Mouse (Mus musculus) forebrain, embryonic 11.5 days (tissue): ENCODE results near the gene Pnpla8. TPM values are rescaled to one million over a fixed set of nuclear protein-coding genes. Genes with fewer than 3 reads are reported as not detected.
"Not testable (repeated sequence)": the region's sequence is repeated elsewhere in the genome, so short reads cannot be mapped to it uniquely, and the experiment has no call there.

ENCODE experiments used
- ATAC-seq: fragments of 200-750 bp; cut with Nextera tagmentation; replicated peaks from 2 replicates; pipeline ENCODE4 v1.8.0; 2017; ENCODE audit warnings: moderate TSS enrichment; ENCODE audit not compliant: low FRiP score
- DNase-seq: peaks from one replicate; pipeline ENCODE4 v3.0.0-alpha.2; 2017; ENCODE audit warnings: low spot score
- H3K27ac ChIP-seq: fragments of 300-500 bp; sonication (generic); 2 replicates; pipeline ENCODE4 v1.5.1; 2014; ENCODE audit warnings: low read depth, low read length
- H3K27me3 ChIP-seq: fragments of 300-500 bp; sonication (generic); 2 replicates; pipeline ENCODE4 v1.6.1; 2014; ENCODE audit warnings: mild to moderate bottlenecking, low read length, mixed read lengths; ENCODE audit not compliant: control insufficient read depth, insufficient read depth
- H3K36me3 ChIP-seq: fragments of 300-500 bp; sonication (generic); 2 replicates; pipeline ENCODE4 v1.6.1; 2014; ENCODE audit warnings: mild to moderate bottlenecking, low read length, moderate library complexity, mixed read lengths; ENCODE audit not compliant: control insufficient read depth, insufficient read depth
- H3K4me1 ChIP-seq: fragments of 300-500 bp; sonication (generic); replicated peaks from 2 replicates; pipeline ENCODE4 v1.6.1; 2014; ENCODE audit warnings: low read length, mixed read lengths; ENCODE audit not compliant: control insufficient read depth, insufficient read depth
- H3K4me2 ChIP-seq: fragments of 300-500 bp; sonication (generic); 2 replicates; pipeline ENCODE4 v1.6.1; 2014; ENCODE audit warnings: low read depth, mild to moderate bottlenecking, low read length, moderate library complexity, mixed read lengths; ENCODE audit not compliant: severe bottlenecking
- H3K4me3 ChIP-seq: fragments of 300-500 bp; sonication (generic); 2 replicates; pipeline ENCODE4 v1.5.1; 2014; ENCODE audit warnings: low read depth, low read length
- H3K9ac ChIP-seq: fragments of 300-500 bp; sonication (generic); 2 replicates; pipeline ENCODE4 v1.6.1; 2014; ENCODE audit warnings: low read length
- H3K9me3 ChIP-seq: fragments of 300-500 bp; sonication (generic); 2 replicates; pipeline ENCODE4 v1.6.1; 2016; ENCODE audit warnings: low read length, mixed read lengths; ENCODE audit not compliant: control insufficient read depth
- WGBS: fragments of 180-500 bp; shearing (Covaris S2); extraction: QIAGEN DNeasy Blood & Tissue Kit; methylation state at CpG from one replicate; pipeline ENCODE4 v1.1.7; 2014; 5-methylcytosine and 5-hydroxymethylcytosine counted together
- polyA plus RNA-seq: library from polyadenylated mRNA; unstranded; fragments of >200 nt; fragmentation: Nextera tagmentation; extraction: Ambion mirVana; gene quantifications from 2 replicates; pipeline ENCODE4 v1.2.1, GENCODE M21; 2014

Gene Pnpla8
- polyA plus RNA-seq, 1 experiment from 2014 or later: 82.3 TPM

- H3K4me1 ChIP-seq: peaks cover 2% of the 10 kb centered on the region; the same call in 1 of the 2 replicates
- no peak overlapping the region for H3K27ac ChIP-seq
- H3K9ac ChIP-seq: no peak overlapping the region
- WGBS: 85% methylated on average over 3 of the region's 3 CpGs
- no peaks in the 10 kb centered on the region for H3K27me3 ChIP-seq
- H3K36me3 ChIP-seq: no peaks in the 10 kb centered on the region
- no peak for DNase-seq
- H3K4me2 ChIP-seq: no peak overlapping the region
- H3K4me3 ChIP-seq: no peak overlapping the region
- ATAC-seq: no peak
- H3K9me3 ChIP-seq: no peaks in the 10 kb centered on the region
Measured at GRCm38 (mm10) chr12:44265651-44266050, 44.5 kb downstream of the Pnpla8 start.

- Histone ChIP-seq H3K9me3 (no peaks in the 10 kb centered on the region), H3K27ac (no peak overlapping the region), H3K27me3 (no peaks in the 10 kb centered on the region), H3K9ac (no peak overlapping the region), H3K36me3 (no peaks in the 10 kb centered on the region), H3K4me3 (no peak overlapping the region), H3K4me2 (no peak overlapping the region), H3K4me1 (peaks cover 2% of the 10 kb centered on the region; the same call in 1 of the 2 replicates)
- DNase-seq: no peak
- WGBS: 90% methylated on average over 2 of the region's 2 CpGs
- ATAC-seq: no peak
Measured at GRCm38 (mm10) chr12:44267196-44267595, 46.0 kb downstream of the Pnpla8 start.

- H3K36me3 ChIP-seq: no peaks in the 10 kb centered on the region
- peak; percentile 100 for DNase-seq
- no peaks in the 10 kb centered on the region for H3K27me3 ChIP-seq
- peak overlapping the region; percentile 90 for H3K27ac ChIP-seq
- ATAC-seq: peak; percentile 100
- H3K4me1 ChIP-seq: peaks cover 2% of the 10 kb centered on the region; the same call in 1 of the 2 replicates
- peak overlapping the region; percentile 49 for H3K4me2 ChIP-seq
- no peaks in the 10 kb centered on the region for H3K9me3 ChIP-seq
- peak overlapping the region; percentile 69 for H3K9ac ChIP-seq
- under 1% methylated on average over 33 of the region's 38 CpGs for WGBS
- H3K4me3 ChIP-seq: peak overlapping the region; percentile 71
Measured at GRCm38 (mm10) chr12:44268728-44269302, 47.6 kb downstream of the Pnpla8 start.

- Histone ChIP-seq H3K4me1 (peaks cover 2% of the 10 kb centered on the region; the same call in 1 of the 2 replicates), H3K9ac (peak overlapping the region; percentile 69), H3K9me3 (no peaks in the 10 kb centered on the region), H3K4me3 (peak overlapping the region; percentile 71), H3K27me3 (no peaks in the 10 kb centered on the region), H3K4me2 (peak overlapping the region; percentile 49), H3K27ac (peak overlapping the region; percentile 90), H3K36me3 (no peaks in the 10 kb centered on the region)
- ATAC-seq (peak; percentile 93), DNase-seq (peak; percentile 93)
- WGBS: 0% methylated on average over 44 of the region's 46 CpGs
Measured at GRCm38 (mm10) chr12:44269311-44269831, 48.2 kb downstream of the Pnpla8 start.

GRCm38 (mm10) chr12:44274125-44274835 lies 53.1 kb downstream of the Pnpla8 start:
- H3K4me3 ChIP-seq: no peak overlapping the region
- no peaks in the 10 kb centered on the region for H3K36me3 ChIP-seq
- no peak overlapping the region for H3K27ac ChIP-seq
- no peaks in the 10 kb centered on the region for H3K27me3 ChIP-seq
- H3K9ac ChIP-seq: no peak overlapping the region
- 88% methylated on average over 6 of the region's 6 CpGs for WGBS
- no peaks in the 10 kb centered on the region for H3K4me1 ChIP-seq
- ATAC-seq (no peak), DNase-seq (no peak)
- no peaks in the 10 kb centered on the region for H3K9me3 ChIP-seq
- H3K4me2 ChIP-seq: no peak overlapping the region

GRCm38 (mm10) chr12:44280147-44280546 lies 59.0 kb downstream of the Pnpla8 start:
- DNase-seq, H3K4me2 ChIP-seq, H3K36me3 ChIP-seq, H3K27ac ChIP-seq, H3K9me3 ChIP-seq, ATAC-seq, H3K4me1 ChIP-seq, H3K9ac ChIP-seq, H3K4me3 ChIP-seq, H3K27me3 ChIP-seq: not testable (repeated sequence)
- WGBS: 80% methylated on average over 2 of the region's 2 CpGs

- Histone ChIP-seq H3K36me3 (no peaks in the 10 kb centered on the region), H3K9ac (no peak overlapping the region), H3K9me3 (no peaks in the 10 kb centered on the region), H3K4me3 (no peak overlapping the region), H3K4me1 (no peaks in the 10 kb centered on the region), H3K27me3 (no peaks in the 10 kb centered on the region), H3K4me2 (no peak overlapping the region), H3K27ac (no peak overlapping the region)
- 82% methylated on average over 3 of the region's 3 CpGs for WGBS
- DNase-seq (no peak), ATAC-seq (no peak)
Measured at GRCm38 (mm10) chr12:44281534-44281933, 60.4 kb downstream of the Pnpla8 start.

GRCm38 (mm10) chr12:44283378-44283777 lies 62.2 kb downstream of the Pnpla8 start:
- Histone ChIP-seq H3K9me3 (no peaks in the 10 kb centered on the region), H3K27me3 (no peaks in the 10 kb centered on the region), H3K9ac (no peak overlapping the region), H3K4me2 (no peak overlapping the region), H3K4me1 (no peaks in the 10 kb centered on the region), H3K27ac (no peak overlapping the region), H3K4me3 (no peak overlapping the region), H3K36me3 (no peaks in the 10 kb centered on the region)
- ATAC-seq: no peak
- no peak for DNase-seq
- 65% methylated on average over 9 of the region's 9 CpGs for WGBS
